Mouse (Mus musculus) cerebellum, postnatal 10 days (tissue): Measurements from ENCODE around the gene Ift52.

Experiments used
- DNase-seq, 2 experiments: peaks; one replicate each; pipeline ENCODE4 v3.0.0; 2021; ENCODE audit warnings: mixed read lengths in 2 of 2

The Ift52 gene

DNA sequence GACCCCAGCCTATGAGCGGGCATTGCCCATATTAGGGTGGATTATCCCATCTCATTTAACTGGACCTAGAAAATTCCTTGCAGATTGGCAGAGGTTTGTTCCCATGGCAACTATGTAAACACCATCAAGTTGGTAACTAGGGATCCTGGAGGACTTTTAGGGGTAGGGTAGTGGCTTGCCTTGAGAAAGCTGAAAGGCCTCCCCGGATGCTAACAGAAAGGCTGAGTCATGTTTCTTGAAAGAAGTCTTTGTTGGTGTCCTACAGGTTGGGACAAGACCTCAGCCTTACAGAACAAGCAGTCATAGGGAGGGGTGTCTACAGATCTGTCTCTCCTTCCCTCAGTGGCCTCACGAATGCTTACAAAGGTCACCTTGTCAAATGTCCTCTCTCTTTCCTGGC, 58.1 kb downstream of the Ift52 start:
- no peak for DNase-seq

DNA sequence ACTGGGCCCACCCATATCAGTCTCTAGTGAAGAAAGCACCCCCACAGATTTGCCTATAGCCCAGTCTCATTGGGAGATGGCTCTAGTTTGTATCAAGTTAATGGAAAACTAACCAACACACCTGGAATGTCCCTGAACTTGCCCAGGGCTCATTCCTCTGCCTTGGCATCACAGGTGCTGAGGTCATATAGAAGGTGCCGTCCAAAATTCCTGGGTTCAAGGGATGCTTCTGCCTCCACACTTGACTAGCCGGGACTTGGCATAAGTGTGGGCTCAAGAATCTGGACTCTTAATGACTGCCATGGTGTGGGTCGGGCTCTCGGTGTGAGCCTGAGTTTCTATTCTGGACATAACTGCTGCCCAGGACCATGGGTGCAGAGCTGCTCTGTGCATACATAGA, 61.9 kb downstream of the Ift52 start:
- DNase-seq: no peak

DNA sequence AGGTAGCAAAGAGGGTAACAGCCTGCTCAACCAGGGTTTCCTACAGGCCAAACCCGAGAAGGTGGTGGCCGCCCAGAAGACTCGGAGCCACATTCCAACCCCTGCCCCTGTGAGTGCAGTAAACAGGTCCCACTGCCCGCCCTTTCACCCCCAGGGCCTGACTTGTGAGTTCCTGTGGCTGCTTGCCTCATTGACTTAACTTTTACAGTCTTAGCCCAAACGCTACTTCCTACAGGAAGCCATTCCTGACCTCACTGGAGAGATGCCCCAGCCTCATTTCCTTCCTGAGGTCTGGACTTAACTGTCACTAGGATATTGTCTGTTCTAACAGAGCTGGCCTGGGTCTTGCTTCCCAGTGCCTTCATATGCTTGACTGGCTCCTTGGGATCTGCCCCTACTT, 65.4 kb downstream of the Ift52 start:
- DNase-seq: no peak

DNA sequence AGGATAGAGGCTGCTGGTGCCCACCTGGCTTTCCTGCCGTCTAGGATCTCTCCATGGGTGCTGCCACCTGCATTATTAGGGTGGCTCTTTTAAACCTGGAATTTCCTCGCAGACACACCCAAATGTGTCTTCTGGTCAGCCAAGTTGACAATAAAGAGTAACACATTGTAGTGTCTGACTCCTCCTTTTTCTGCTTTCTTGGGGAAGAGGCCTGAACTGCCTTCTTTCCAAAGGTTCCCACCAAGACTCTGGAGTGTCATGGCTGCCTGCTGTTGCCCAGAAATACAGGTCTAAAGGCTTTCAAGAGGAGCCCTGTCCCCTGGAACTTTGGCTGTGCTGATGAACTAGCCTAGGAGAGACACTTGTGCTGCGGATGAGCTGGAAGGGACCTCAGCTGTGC, 67.4 kb downstream of the Ift52 start:
- no peak for DNase-seq

DNA sequence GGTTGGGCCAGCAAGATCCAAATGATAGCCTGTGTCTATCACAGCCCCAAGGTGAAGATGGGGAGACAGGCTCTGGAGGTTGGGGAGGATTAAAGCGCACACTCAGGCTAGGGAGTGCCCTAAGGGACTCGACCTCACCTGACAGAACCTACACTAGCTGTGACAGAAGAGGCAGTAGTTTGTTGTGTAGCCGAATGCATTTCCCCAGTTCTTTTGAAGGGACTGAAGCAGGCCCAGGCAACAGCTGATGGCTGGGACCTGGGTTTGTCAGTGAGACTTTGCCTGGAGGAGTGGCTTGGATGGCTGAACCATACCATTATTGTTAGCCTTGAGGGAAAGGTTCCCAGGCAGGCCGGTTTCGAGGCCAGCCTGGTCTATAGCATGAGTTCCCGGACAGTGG, 67.9 kb downstream of the Ift52 start:
- no peak for DNase-seq

DNA sequence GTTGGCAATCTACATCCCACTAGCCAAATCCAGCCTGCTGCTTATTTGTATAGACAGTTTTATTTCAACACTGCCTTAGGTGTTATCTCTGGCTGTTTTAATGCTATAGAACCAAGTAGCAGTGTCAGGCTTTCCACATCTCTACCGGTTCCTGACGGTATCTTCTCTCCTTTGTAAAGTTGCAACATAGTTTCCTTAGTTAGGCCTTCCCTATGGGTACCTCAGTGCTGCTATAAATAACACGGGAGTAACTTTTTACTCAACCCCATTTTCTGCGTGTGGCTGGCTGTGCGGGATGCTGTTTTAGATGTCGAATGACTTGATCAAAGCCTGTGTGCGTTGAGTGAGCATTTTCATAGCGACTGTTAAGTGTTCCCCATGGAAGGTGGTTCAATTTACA, 69.4 kb downstream of the Ift52 start:
- DNase-seq: no peak

DNA sequence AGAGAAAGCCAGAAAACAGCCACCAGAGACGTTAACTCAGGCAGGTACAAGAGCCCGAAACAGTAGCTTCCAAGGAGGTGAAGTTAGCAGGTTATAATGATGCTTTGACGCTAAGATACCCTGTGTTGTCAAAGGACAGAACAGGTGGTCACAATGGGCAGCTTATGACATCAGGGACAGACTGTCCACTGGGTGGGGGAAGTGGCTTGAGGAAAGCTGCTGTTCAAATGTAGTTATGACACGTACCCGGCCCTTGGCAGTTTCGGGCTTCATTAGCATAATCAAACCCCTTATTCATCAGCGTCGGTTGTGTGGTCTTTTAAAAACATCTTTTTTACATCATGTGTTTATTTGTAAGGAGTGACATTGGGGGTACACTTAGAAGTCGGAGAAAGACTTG, 70.6 kb downstream of the Ift52 start, which contains the start of gene Gtsf1l:
Gene Gtsf1l (minus strand): TSS at position 128 of the 400 bp plus-strand sequence.
- no peak for DNase-seq

DNA sequence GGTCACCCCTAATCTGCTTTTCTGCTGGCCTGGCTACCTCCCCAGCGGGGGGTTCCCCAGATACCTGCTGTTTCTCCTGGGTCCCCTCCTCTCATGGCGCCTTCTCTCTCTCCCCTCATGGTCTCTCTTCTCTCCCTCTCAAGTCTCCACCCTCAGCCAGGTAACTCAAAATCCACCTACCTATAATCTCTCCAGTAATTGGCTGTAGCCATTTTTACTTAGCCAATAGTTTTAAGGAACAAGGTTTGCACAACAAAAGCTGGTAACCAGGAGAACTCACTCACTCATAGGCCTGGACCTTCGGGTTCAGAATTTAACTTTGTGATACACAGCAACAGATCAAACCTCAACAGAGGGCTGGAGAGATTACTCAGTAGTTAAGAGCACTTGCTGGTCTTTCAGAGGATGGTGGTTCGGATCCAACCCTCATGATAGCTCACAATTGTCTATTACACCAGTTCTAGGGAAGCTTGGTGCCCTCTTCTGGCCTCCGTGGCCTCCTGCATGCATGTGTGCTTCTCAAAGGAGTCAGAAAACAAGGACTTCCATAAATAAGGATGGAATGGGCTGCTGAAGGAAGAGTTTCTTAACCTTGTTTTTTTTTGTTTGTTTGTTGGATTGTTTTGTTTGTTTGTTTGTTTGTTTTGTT, 72.4 kb downstream of the Ift52 start:
- DNase-seq: no peak

DNA sequence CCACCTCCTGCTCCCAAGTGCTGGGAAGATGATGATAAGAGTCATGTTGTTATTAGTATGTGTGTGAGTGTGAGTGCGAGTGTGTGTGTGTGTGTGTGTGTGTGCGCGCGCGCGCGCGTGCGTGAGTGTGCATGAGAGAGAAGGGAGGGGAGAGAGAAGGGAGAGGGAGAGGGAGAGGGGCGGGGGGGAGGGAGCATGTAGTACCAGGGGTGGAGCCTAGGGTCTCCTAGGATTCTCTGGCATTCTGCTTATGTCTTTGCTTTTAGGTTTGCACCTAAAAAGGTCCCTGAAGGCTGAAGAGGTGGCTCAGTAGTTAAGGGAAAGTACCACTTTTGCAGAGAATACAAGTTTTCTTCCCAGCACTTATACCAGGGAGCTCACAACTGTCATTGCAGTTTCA, 77.8 kb downstream of the Ift52 start:
- no peak for DNase-seq
